Mouse (Mus musculus) small intestine, adult 2 months (tissue): ENCODE results near the gene Cdc26.

Experiments used
- CTCF ChIP-seq: fragments of 200-500 bp; IDR thresholded peaks from 2 replicates; pipeline ENCODE4 v1.5.1; 2012; ENCODE audit warnings: low read depth, mild to moderate bottlenecking, control low read depth, inconsistent platforms, low read length, moderate library complexity, mixed read lengths; ENCODE audit not compliant: insufficient replicate concordance, insufficient read length; ENCODE audit errors: extremely low read depth
- POLR2A ChIP-seq: fragments of 200-500 bp; IDR thresholded peaks from 2 replicates; pipeline ENCODE4 v1.6.1; 2012; ENCODE audit warnings: low read depth, mild to moderate bottlenecking, control low read depth, inconsistent platforms, low read length, moderate library complexity

GRCm38 (mm10) chr4:62406133-62406532, 2.3 kb downstream of the Cdc26 start:
- TF ChIP-seq POLR2A (no peak), CTCF (no peak)
